Comparison of ENCODE assay signal across 23 mouse cellular contexts in genomic region chr1:180444411-180444810, GRCm38 (mm10). TPM values are rescaled to one million over a fixed set of nuclear protein-coding genes. Genes with fewer than 3 reads are reported as not detected.
DNase-seq lines count a peak whose midpoint lies in the region; ATAC-seq lines count a peak whose summit lies in the region.
"Had no signal": no experiment of that assay in that cellular context is flagged by ENCODE, and none has a peak within 500 bp of the region (broad histone marks: within the 10 kb centered on the region; RNA-seq: fewer than 3 reads in every experiment).

No protein-coding gene starts in this region.

- no peak overlapping the region for H3K4me2 ChIP-seq in kidney, embryonic 14.5 days (replicated peaks; ENCODE audit: low read depth, low read length)
- H3K4me2 ChIP-seq in kidney, embryonic 16.5 days (replicated peaks; ENCODE audit: low read depth, low read length) = no peak overlapping the region
- H3K4me2 ChIP-seq in lung, embryonic 15.5 days = no peak overlapping the region
- H3K4me2 ChIP-seq: embryonic facial prominence, embryonic 13.5 days; embryonic facial prominence, embryonic 15.5 days; forebrain, embryonic 12.5 days had no signal

- H3K36me3 ChIP-seq in kidney, embryonic 14.5 days (ENCODE audit: control insufficient read depth, insufficient read depth, low read length) = no peaks in the 10 kb centered on the region
- no peaks in the 10 kb centered on the region for H3K36me3 ChIP-seq in kidney, embryonic 16.5 days (ENCODE audit: insufficient read depth, low read length)
- no peaks in the 10 kb centered on the region for H3K36me3 ChIP-seq in lung, embryonic 15.5 days
- H3K36me3 ChIP-seq: embryonic facial prominence, embryonic 13.5 days; embryonic facial prominence, embryonic 15.5 days; forebrain, embryonic 10.5 days; forebrain, embryonic 12.5 days had no signal

- WGBS in kidney, embryonic 14.5 days = 64% methylated on average over 3 of the region's 3 CpGs
- WGBS in kidney, embryonic 16.5 days = 49% methylated on average over 3 of the region's 3 CpGs
- WGBS in lung, embryonic 15.5 days = 60% methylated on average over 3 of the region's 3 CpGs

- H3K27me3 ChIP-seq in kidney, embryonic 14.5 days (ENCODE audit: control insufficient read depth, insufficient read depth, low read length) = 0 out of 2 replicates have a peak, but pooled peaks cover 2% of the 10 kb centered on the region
- no peaks in the 10 kb centered on the region for H3K27me3 ChIP-seq in kidney, embryonic 16.5 days (ENCODE audit: insufficient read depth, low read length)
- no peaks in the 10 kb centered on the region for H3K27me3 ChIP-seq in lung, embryonic 15.5 days
- H3K27me3 ChIP-seq: embryonic facial prominence, embryonic 15.5 days; forebrain, embryonic 12.5 days had no signal

- ATAC-seq in kidney, embryonic 14.5 days (ENCODE audit: low FRiP score, low TSS enrichment) = peak; percentile 50; the same call in 1 of the 2 replicates
- peak; percentile 76 for ATAC-seq in kidney, embryonic 16.5 days (ENCODE audit: low FRiP score, low TSS enrichment)
- ATAC-seq in lung, embryonic 15.5 days (ENCODE audit: borderline replicate concordance, extremely low read depth, low FRiP score, low TSS enrichment) = peak; percentile 24; the same call in 1 of the 2 replicates
- ATAC-seq: forebrain, embryonic 14.5 days had no signal

- no peaks in the 10 kb centered on the region; the same call in 1 of the 2 replicates for H3K4me1 ChIP-seq in kidney, embryonic 14.5 days (ENCODE audit: control insufficient read depth, insufficient read depth, low read length)
- peaks cover 7% of the 10 kb centered on the region; the same call in 1 of the 2 replicates for H3K4me1 ChIP-seq in kidney, embryonic 16.5 days (ENCODE audit: insufficient read depth, low read length)
- H3K4me1 ChIP-seq in lung, embryonic 15.5 days = no peaks in the 10 kb centered on the region
- H3K4me1 ChIP-seq: embryonic facial prominence, embryonic 13.5 days; embryonic facial prominence, embryonic 15.5 days; forebrain, embryonic 12.5 days had no signal

- DNase-seq in kidney, postnatal 14 days = no peak
- no peak for DNase-seq in kidney, postnatal 4 days
- DNase-seq in lung, postnatal 4 days = no peak
- DNase-seq: adrenal gland, adult 2 months; adrenal gland, postnatal 10 days; adrenal gland, postnatal 25 days; cerebellum, adult 11 months; cerebellum, adult 18-20 months; cerebellum, adult 8-10 months; cerebellum, adult 9-11 months; cerebellum, postnatal 14 days; cerebellum, postnatal 36 days; embryo, embryonic 11 days had no signal

- H3K9ac ChIP-seq in kidney, embryonic 14.5 days (ENCODE audit: low read depth, low read length) = no peak overlapping the region
- H3K9ac ChIP-seq in kidney, embryonic 16.5 days (replicated peaks; ENCODE audit: low read length) = no peak overlapping the region
- H3K9ac ChIP-seq in lung, embryonic 15.5 days = no peak overlapping the region
- H3K9ac ChIP-seq: embryonic facial prominence, embryonic 13.5 days; embryonic facial prominence, embryonic 15.5 days; forebrain, embryonic 12.5 days had no signal

- no peaks in the 10 kb centered on the region for H3K9me3 ChIP-seq in kidney, embryonic 14.5 days (ENCODE audit: control insufficient read depth, low read length)
- H3K9me3 ChIP-seq in kidney, embryonic 16.5 days (ENCODE audit: low read length) = no peaks in the 10 kb centered on the region
- no peaks in the 10 kb centered on the region for H3K9me3 ChIP-seq in lung, embryonic 15.5 days
- H3K9me3 ChIP-seq: embryonic facial prominence, embryonic 13.5 days; embryonic facial prominence, embryonic 15.5 days; forebrain, embryonic 10.5 days; forebrain, embryonic 12.5 days had no signal

- no peak overlapping the region for H3K27ac ChIP-seq in kidney, embryonic 14.5 days (ENCODE audit: low read depth, low read length)
- H3K27ac ChIP-seq in kidney, embryonic 16.5 days (ENCODE audit: low read length) = no peak overlapping the region
- H3K27ac ChIP-seq in lung, embryonic 15.5 days = no peak overlapping the region
- H3K27ac ChIP-seq: embryonic facial prominence, embryonic 13.5 days; embryonic facial prominence, embryonic 15.5 days; forebrain, embryonic 10.5 days; forebrain, embryonic 12.5 days had no signal

- H3K4me3 ChIP-seq in kidney, embryonic 14.5 days (ENCODE audit: low read length) = no peak overlapping the region
- no peak overlapping the region for H3K4me3 ChIP-seq in kidney, embryonic 16.5 days (ENCODE audit: low read length)
- no peak overlapping the region for H3K4me3 ChIP-seq in lung, embryonic 15.5 days
- H3K4me3 ChIP-seq: embryonic facial prominence, embryonic 13.5 days; embryonic facial prominence, embryonic 15.5 days; erythroblast, embryonic 14.5 days; forebrain, embryonic 10.5 days; forebrain, embryonic 12.5 days had no signal

RNA-seq across cellular contexts. Expression of gene Stum, which starts 38.9 kb away (rescaled TPM):
- 1.7 and 1.8 TPM in 2 replicates for polyA plus RNA-seq in kidney, embryonic 14.5 days (2014; fragmentation: Nextera tagmentation; extraction: Ambion mirVana)
- 1.3 and 2.2 TPM in 2 replicates for polyA plus RNA-seq in kidney, embryonic 16.5 days (2015; fragmentation: Nextera tagmentation; extraction: Ambion mirVana)
- polyA plus RNA-seq in lung, embryonic 15.5 days (2015; fragmentation: Nextera tagmentation; extraction: Ambion mirVana) = 0.17 and 0.30 TPM in 2 replicates
- polyA plus RNA-seq: C2C12; erythroblast, embryonic 14.5 days had no signal

Comparison
In these comparisons a context has a peak if more than half of its experiments do, and no peak if none do; other contexts are left out.
1. ATAC-seq: peak in every context shown above with its lines; median percentile 76 in kidney, embryonic 16.5 days; 50 in kidney, embryonic 14.5 days; 24 in lung, embryonic 15.5 days.